In the genomic region with DNA sequence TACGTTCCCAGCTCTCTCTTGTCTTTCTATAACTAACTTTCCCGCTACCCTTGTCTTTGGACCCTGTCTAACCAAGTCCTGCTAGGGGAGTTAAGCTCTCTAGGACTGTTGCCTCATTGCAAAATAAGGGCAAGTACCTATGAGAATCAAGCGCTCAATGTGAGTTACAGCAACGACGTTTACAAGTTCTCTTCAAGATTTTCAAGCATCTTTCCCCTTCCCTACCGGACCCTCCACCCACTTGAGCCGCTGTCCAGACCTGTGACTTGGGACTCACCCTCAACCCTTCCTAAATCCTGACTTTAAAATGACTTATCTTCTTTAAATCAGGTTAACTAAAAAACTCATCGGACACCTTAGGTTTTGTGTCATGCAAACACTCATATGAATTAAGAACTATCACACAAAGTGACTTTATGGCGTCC, we compare ENCODE assay signal across 9 mouse cellular contexts. TPM values are rescaled to one million over a fixed set of nuclear protein-coding genes. Genes with fewer than 3 reads are reported as not detected.
DNase-seq lines count a peak whose midpoint lies in the region; ATAC-seq and TF ChIP-seq lines count a peak whose summit lies in the region.
"Had no signal": no experiment of that assay in that cellular context is flagged by ENCODE, and none has a peak within 500 bp of the region (broad histone marks: within the 10 kb centered on the region; RNA-seq: fewer than 3 reads in every experiment).

No protein-coding gene starts in this region.

- H3K27ac ChIP-seq in left cerebral cortex, adult 2 months, result peak overlapping the region; percentile 95
- peak overlapping the region; percentile 97 for H3K27ac ChIP-seq in heart, embryonic 12.5 days (ENCODE audit: poor library complexity, severe bottlenecking)
- H3K27ac ChIP-seq in limb, embryonic 15.5 days, result peak overlapping the region; percentile 99
- peak overlapping the region; percentile 96 for H3K27ac ChIP-seq in neural tube, embryonic 15.5 days (replicated peaks)

- H3K4me3 ChIP-seq in left cerebral cortex, adult 2 months, result peak overlapping the region; percentile 69
- H3K4me3 ChIP-seq in heart, embryonic 12.5 days, result peak overlapping the region; percentile 71
- H3K4me3 ChIP-seq in limb, embryonic 15.5 days, result peak overlapping the region; percentile 77
- H3K4me3 ChIP-seq in neural tube, embryonic 15.5 days (replicated peaks), result peak overlapping the region; percentile 73

- peak; percentile 34 for ATAC-seq in activated CD4-positive, CD25-positive, alpha-beta regulatory T cell, adult 4 months
- ATAC-seq in heart, embryonic 12.5 days (ENCODE audit: insufficient number of reproducible peaks, low FRiP score), result peak; percentile 19; the same call in 1 of the 2 replicates
- 0 out of 2 replicates have a peak, but pooled peaks have one; percentile 32 for ATAC-seq in limb, embryonic 15.5 days (ENCODE audit: insufficient number of reproducible peaks, low FRiP score, low TSS enrichment, low read depth)
- ATAC-seq in neural tube, embryonic 15.5 days (ENCODE audit: low FRiP score), result peak; percentile 7; the same call in 1 of the 2 replicates

- H3K4me2 ChIP-seq in heart, embryonic 12.5 days, result peak overlapping the region; percentile 80
- H3K4me2 ChIP-seq in limb, embryonic 15.5 days, result peak overlapping the region; percentile 69
- H3K4me2 ChIP-seq in neural tube, embryonic 15.5 days, result peak overlapping the region; percentile 76

- peaks cover 6% of the 10 kb centered on the region for H3K4me1 ChIP-seq in heart, embryonic 12.5 days (replicated peaks)
- H3K4me1 ChIP-seq in limb, embryonic 15.5 days, result peaks cover 11% of the 10 kb centered on the region
- peaks cover 13% of the 10 kb centered on the region for H3K4me1 ChIP-seq in neural tube, embryonic 15.5 days

- peak overlapping the region; percentile 97 for H3K9ac ChIP-seq in heart, embryonic 12.5 days
- peak overlapping the region; percentile 98 for H3K9ac ChIP-seq in limb, embryonic 15.5 days
- peak overlapping the region; percentile 95 for H3K9ac ChIP-seq in neural tube, embryonic 15.5 days (replicated peaks)

- no peaks in the 10 kb centered on the region for H3K27me3 ChIP-seq in heart, embryonic 12.5 days (replicated peaks)
- H3K27me3 ChIP-seq in limb, embryonic 15.5 days, result no peaks in the 10 kb centered on the region
- no peaks in the 10 kb centered on the region for H3K27me3 ChIP-seq in neural tube, embryonic 15.5 days (replicated peaks)

- no peak for TF ChIP-seq CTCF in left cerebral cortex, adult 2 months (IDR thresholded peaks at IDR 0.05)

- H3K9me3 ChIP-seq in heart, embryonic 12.5 days (replicated peaks), result no peaks in the 10 kb centered on the region
- H3K9me3 ChIP-seq in limb, embryonic 15.5 days, result no peaks in the 10 kb centered on the region
- H3K9me3 ChIP-seq in neural tube, embryonic 15.5 days (replicated peaks), result no peaks in the 10 kb centered on the region

- no peaks in the 10 kb centered on the region for H3K36me3 ChIP-seq in heart, embryonic 12.5 days
- no peaks in the 10 kb centered on the region for H3K36me3 ChIP-seq in limb, embryonic 15.5 days
- H3K36me3 ChIP-seq in neural tube, embryonic 15.5 days, result no peaks in the 10 kb centered on the region

- intact Hi-C loops in left cerebral cortex, adult 2 months (cut with DNase I), result loop anchor here (2.0 to 5.0 kb wide), 2 partner anchors 38 to 230 kb away; partner anchors contain the start of genes Emc7 and Nop10

- WGBS in heart, embryonic 12.5 days, result 8% methylated on average over 9 of the region's 9 CpGs
- 6% methylated on average over 9 of the region's 9 CpGs for WGBS in limb, embryonic 15.5 days
- WGBS in neural tube, embryonic 15.5 days, result 6% methylated on average over 9 of the region's 9 CpGs

- DNase-seq in left cerebral cortex, adult 2 months (ENCODE audit: extremely low spot score in 1 of 2, low spot score in 2 of 2), result no peak
- no peak for DNase-seq in left cerebral cortex, adult 11 months (ENCODE audit: low spot score)
- DNase-seq in T-cell, adult 2 months (ENCODE audit: low spot score), result no peak
- DNase-seq in gastrocnemius, adult 8-10 months (ENCODE audit: low spot score in 2 of 2), result no peak

RNA-seq across cellular contexts. Expression of gene Aven, which starts 0.3 kb away (rescaled TPM):
- total RNA-seq in left cerebral cortex, adult 2 months (2021), result 10 to 100 TPM in 1 of 2 experiments, 1 to 10 TPM in 1; 9.8 to 11.2 TPM
- polyA plus RNA-seq in activated CD4-positive, CD25-positive, alpha-beta regulatory T cell, adult 4 months (2017; shearing (Covaris generic)), result 10 to 100 TPM; 12.1 to 13.0 TPM
- 11.7 and 12.1 TPM in 2 replicates for polyA plus RNA-seq in heart, embryonic 12.5 days (2016; fragmentation: Nextera tagmentation; extraction: Ambion mirVana)
- polyA plus RNA-seq in limb, embryonic 15.5 days (2015; fragmentation: Nextera tagmentation; extraction: Ambion mirVana), result 4.7 and 5.5 TPM in 2 replicates
- polyA plus RNA-seq in neural tube, embryonic 15.5 days (2015; fragmentation: Nextera tagmentation; extraction: Ambion mirVana), result 4.1 and 4.2 TPM in 2 replicates
- total RNA-seq in gastrocnemius, adult 8-10 months (2022), result 10 to 100 TPM; 13.4 to 18.4 (median 15.0) TPM

RNA-seq across cellular contexts. Expression of gene Chrm5, which starts 11.9 kb away (rescaled TPM):
- 1 to 10 TPM; 1.7 to 2.5 TPM for total RNA-seq in left cerebral cortex, adult 2 months (2021)
- polyA plus RNA-seq in activated CD4-positive, CD25-positive, alpha-beta regulatory T cell, adult 4 months (2017; shearing (Covaris generic)), result not detected
- not detected in 2 replicates for polyA plus RNA-seq in heart, embryonic 12.5 days (2016; fragmentation: Nextera tagmentation; extraction: Ambion mirVana)
- polyA plus RNA-seq in limb, embryonic 15.5 days (2015; fragmentation: Nextera tagmentation; extraction: Ambion mirVana), result 0.12 and 0.21 TPM in 2 replicates
- polyA plus RNA-seq in neural tube, embryonic 15.5 days (2015; fragmentation: Nextera tagmentation; extraction: Ambion mirVana), result 0.90 and 1.2 TPM in 2 replicates
- not detected for total RNA-seq in gastrocnemius, adult 8-10 months (2022)
- polyA plus RNA-seq: gonadal fat pad, adult 2 months had no signal

RNA-seq across cellular contexts. Expression of gene Emc7, which starts 37.6 kb away (rescaled TPM):
- total RNA-seq in left cerebral cortex, adult 2 months (2021), result 10 to 100 TPM; 47.1 to 52.2 TPM
- 10 to 100 TPM; 11.5 to 14.5 TPM for polyA plus RNA-seq in activated CD4-positive, CD25-positive, alpha-beta regulatory T cell, adult 4 months (2017; shearing (Covaris generic))
- polyA plus RNA-seq in heart, embryonic 12.5 days (2016; fragmentation: Nextera tagmentation; extraction: Ambion mirVana), result 18.5 and 18.8 TPM in 2 replicates
- polyA plus RNA-seq in limb, embryonic 15.5 days (2015; fragmentation: Nextera tagmentation; extraction: Ambion mirVana), result 20.0 and 20.8 TPM in 2 replicates
- polyA plus RNA-seq in neural tube, embryonic 15.5 days (2015; fragmentation: Nextera tagmentation; extraction: Ambion mirVana), result 24.5 and 24.6 TPM in 2 replicates
- total RNA-seq in gastrocnemius, adult 8-10 months (2022), result 10 to 100 TPM; 12.2 to 14.3 (median 13.5) TPM
